Mouse (Mus musculus): ENCODE measurements around the gene Met.

GRCm38 (mm10) chr6:17554263-17554662, 90.7 kb downstream of the Met start:
- no peak for TF ChIP-seq USF1 (IDR thresholded peaks at IDR 0.05; ENCODE audit: low read depth)
- TF ChIP-seq MYOG (IDR thresholded peaks at IDR 0.05; ENCODE audit: control insufficient read depth, extremely low read depth, insufficient read length) = no peak
- TF ChIP-seq CTCF (IDR thresholded peaks at IDR 0.05; ENCODE audit: control insufficient read depth, insufficient read depth, insufficient read length) = no peak
- no peak for TF ChIP-seq MAX (IDR thresholded peaks at IDR 0.05)
